8 mouse cellular contexts compared by ENCODE assay signal in the genomic region with DNA sequence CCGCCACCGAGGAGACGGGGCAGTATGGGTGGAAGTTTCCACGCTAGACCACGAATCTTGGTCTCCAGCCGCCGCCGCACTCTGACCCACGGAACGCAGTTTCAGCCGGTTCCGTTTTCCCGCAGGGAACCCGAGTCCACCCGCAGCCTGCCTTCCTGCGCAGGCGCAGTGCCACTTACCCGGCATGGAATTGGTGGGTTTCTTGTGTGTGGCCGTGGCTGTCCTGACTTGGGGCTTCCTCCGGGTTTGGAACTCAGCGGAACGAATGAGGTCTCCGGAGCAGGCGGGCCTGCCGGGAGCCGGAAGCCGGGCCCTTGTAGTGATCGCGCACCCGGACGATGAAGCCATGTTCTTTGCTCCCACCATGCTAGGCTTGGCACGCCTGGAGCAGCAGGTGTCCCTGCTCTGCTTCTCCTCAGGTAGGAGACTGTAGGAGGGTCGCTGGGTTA. TPM values are rescaled to one million over a fixed set of nuclear protein-coding genes. Genes with fewer than 3 reads are reported as not detected.
DNase-seq lines count a peak whose midpoint lies in the region; ATAC-seq lines count a peak whose summit lies in the region.

Gene Pigl (plus strand): TSS at position 185 of the 449 bp plus-strand sequence.
Gene Ncor1 (minus strand): TSS at position 266 of the 449 bp plus-strand sequence.

- no peaks in the 10 kb centered on the region for H3K27me3 ChIP-seq in intestine, embryonic 15.5 days (replicated peaks)

- H3K4me2 ChIP-seq in intestine, embryonic 15.5 days (replicated peaks), result peak within 1 kb of the TSS; percentile 84

- 0% methylated on average over 33 of the region's 33 CpGs for WGBS in intestine, embryonic 15.5 days

- peak within 1 kb of the TSS; percentile 95 for H3K4me3 ChIP-seq in intestine, embryonic 15.5 days (replicated peaks)

- H3K9ac ChIP-seq in intestine, embryonic 15.5 days, result peak within 1 kb of the TSS; percentile 100

- peak; percentile 78 to 82 for DNase-seq in adrenal gland, adult 18-20 months (ENCODE audit: low spot score in 2 of 2)
- DNase-seq in embryo, embryonic 10.5 days (ENCODE audit: low spot score), result peak; percentile 89
- peak; percentile 78 for DNase-seq in gastrocnemius, postnatal 25 days
- peak; percentile 89 to 93 for DNase-seq in left cerebral cortex, postnatal 14 days (ENCODE audit: low spot score in 2 of 2)
- DNase-seq in right cerebral cortex, postnatal 14 days, result peak; percentile 91
- DNase-seq in urinary bladder, postnatal 25 days (ENCODE audit: low spot score), result peak; percentile 77

- H3K9me3 ChIP-seq in intestine, embryonic 15.5 days, result no peaks in the 10 kb centered on the region

- H3K27ac ChIP-seq in intestine, embryonic 15.5 days, result peak within 1 kb of the TSS; percentile 99

- H3K4me1 ChIP-seq in intestine, embryonic 15.5 days (replicated peaks), result peaks cover 7% of the 10 kb centered on the region

- intact Hi-C loops in left cerebral cortex, postnatal 14 days (cut with DNase I), result loop anchor here (5.0 kb wide), 1 partner anchor 79 kb away; the partner anchor contains the start of gene Cenpv

- ATAC-seq in intestine, embryonic 15.5 days, result peak; percentile 62
- ATAC-seq in megakaryocyte-erythroid progenitor cell, adult 5-6 weeks (replicated peaks; ENCODE audit: low FRiP score, low TSS enrichment, poor library complexity, severe bottlenecking), result peak; percentile 51

- H3K36me3 ChIP-seq in intestine, embryonic 15.5 days, result no peaks in the 10 kb centered on the region

RNA-seq across cellular contexts. Expression of gene Pigl, which starts in this region (rescaled TPM):
- total RNA-seq in adrenal gland, adult 18-20 months (2021), result 1 to 10 TPM; 7.5 to 9.0 TPM
- 1 to 10 TPM; 1.4 to 1.8 TPM for total RNA-seq in gastrocnemius, postnatal 25 days (2021)
- polyA plus RNA-seq in intestine, embryonic 15.5 days (2015; fragmentation: Nextera tagmentation; extraction: Ambion mirVana), result 11.6 and 11.8 TPM in 2 replicates
- 1 to 10 TPM; 6.5 to 7.2 TPM for total RNA-seq in left cerebral cortex, postnatal 14 days (2021)
- 10.6 and 12.0 TPM in 2 replicates for total RNA-seq in megakaryocyte-erythroid progenitor cell, adult 5-6 weeks (2014; fragmentation: Nextera tagmentation)
- total RNA-seq in megakaryocyte-erythroid progenitor cell, adult 5-6 weeks (2017), result 2.0 and 3.2 TPM in 2 replicates

RNA-seq across cellular contexts. Expression of gene Ncor1, which starts in this region (rescaled TPM):
- 100 to 1,000 TPM; 185 to 200 TPM for total RNA-seq in adrenal gland, adult 18-20 months (2021)
- total RNA-seq in gastrocnemius, postnatal 25 days (2021), result 100 to 1,000 TPM; 114 to 115 TPM
- polyA plus RNA-seq in intestine, embryonic 15.5 days (2015; fragmentation: Nextera tagmentation; extraction: Ambion mirVana), result 134 and 141 TPM in 2 replicates
- 100 to 1,000 TPM; 244 to 270 TPM for total RNA-seq in left cerebral cortex, postnatal 14 days (2021)
- total RNA-seq in megakaryocyte-erythroid progenitor cell, adult 5-6 weeks (2014; fragmentation: Nextera tagmentation), result 282 and 352 TPM in 2 replicates
- 261 and 277 TPM in 2 replicates for total RNA-seq in megakaryocyte-erythroid progenitor cell, adult 5-6 weeks (2017)

Comparison
In these comparisons a context has a peak if more than half of its experiments do, and no peak if none do; other contexts are left out.
1. Peak in every context shown above with its lines: DNase-seq, ATAC-seq, H3K4me3 ChIP-seq and H3K27ac ChIP-seq.